Mouse (Mus musculus) bone marrow, adult 2 months (tissue): ENCODE data around the gene Ifit2.
"Not testable (repeated sequence)": the region's sequence is repeated elsewhere in the genome, so short reads cannot be mapped to it uniquely, and the experiment has no call there.

Experiments used
- CTCF ChIP-seq: fragments of 200-500 bp; IDR thresholded peaks from 2 replicates; pipeline ENCODE4 v1.5.1; 2011; ENCODE audit warnings: low read length, control low read depth; ENCODE audit not compliant: control insufficient read depth, insufficient read depth
- POLR2A ChIP-seq: fragments of 200-500 bp; IDR thresholded peaks from 2 replicates; pipeline ENCODE4 v1.6.1; 2011; ENCODE audit warnings: low read depth, mild to moderate bottlenecking, control low read depth, low read length, borderline replicate concordance; ENCODE audit not compliant: control insufficient read depth

DNA sequence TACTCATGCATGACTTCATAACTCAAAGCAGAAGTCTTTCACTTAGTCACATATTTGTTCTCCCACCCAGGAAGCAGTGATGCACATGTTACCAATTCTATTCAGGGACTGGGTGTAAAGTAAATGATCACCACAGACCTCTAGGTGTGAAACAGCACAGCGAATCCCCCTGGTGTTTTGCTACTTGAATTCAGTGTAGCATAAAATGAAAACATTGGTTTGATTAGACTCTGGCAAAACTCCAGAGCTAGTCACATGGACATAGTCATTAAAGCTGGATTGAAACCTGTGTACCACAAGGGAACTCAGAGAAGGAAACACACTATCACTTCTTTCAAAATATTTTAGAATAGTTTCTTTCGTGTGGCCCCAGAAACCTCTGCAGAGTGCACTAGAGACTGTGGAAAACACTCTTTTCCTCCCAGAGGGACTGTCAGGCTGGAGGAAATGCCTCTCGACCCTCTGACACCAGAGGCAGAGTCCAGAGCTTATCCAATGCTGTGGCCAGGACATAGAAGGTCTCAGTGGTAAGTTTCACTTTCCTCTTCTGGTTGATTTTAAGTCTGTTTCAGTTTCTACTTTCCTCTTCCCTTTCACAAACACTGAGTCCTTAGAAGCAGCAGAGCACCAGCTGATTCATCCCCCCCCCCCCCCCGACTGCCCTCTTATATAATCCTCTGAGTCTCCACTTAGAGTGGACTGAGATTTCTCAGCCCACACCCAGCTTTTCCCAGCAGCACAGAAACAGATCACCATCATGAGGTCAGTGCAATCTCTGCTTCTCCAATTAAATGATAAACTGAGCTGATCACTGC lies 57.0 kb downstream of the Ifit2 start, which contains the start of gene Ifit3b:
- TF ChIP-seq CTCF, POLR2A: not testable (repeated sequence)
